Mouse (Mus musculus) Patski (cell line): ENCODE data around the gene Sema3d. TPM values are rescaled to one million over a fixed set of nuclear protein-coding genes. Genes with fewer than 3 reads are reported as not detected.

Experiments used
- ATAC-seq: fragments of 100-300 bp; one replicate; pipeline ENCODE4 v1.8.0; 2021
- CTCF ChIA-PET: fragments of 350-600 bp; sonication (Branson Sonifier 250); formaldehyde crosslinking; loops from one replicate; lab custom pipeline; 2022; ENCODE audit warnings: inconsistent platforms; lab: Charles Lee
- POLR2A ChIA-PET: fragments of 350-600 bp; sonication (Branson Sonifier 250); formaldehyde crosslinking; loops from one replicate; lab custom pipeline; 2022; ENCODE audit warnings: antibody characterized with exemption, inconsistent platforms; lab: Charles Lee
- DNase-seq: peaks from one replicate; pipeline ENCODE4 v3.0.0-alpha.2; 2011; ENCODE audit warnings: low read depth, low spot score
- H3K27me3 ChIP-seq: fragments of 371-371 bp; one replicate; pipeline ENCODE4 v1.5.1; 2021
- CTCF ChIP-seq: fragments of 100-300 bp; IDR thresholded peaks from one replicate; pipeline ENCODE4 v1.5.1; 2021
- in situ Hi-C: fragments of 300-500 bp; cut with MboI; formaldehyde crosslinking; loops from 3 replicates; pipeline ENCODE4 v1.11.1; 2018; ENCODE audit warnings: low pct_unique_long_range_greater_than_20kb, mixed read lengths
- polyA plus RNA-seq: library from polyadenylated mRNA; unstranded; gene quantifications from one replicate; pipeline ENCODE4 v1.2.3, GENCODE M21; 2021

Sema3d gene
- polyA plus RNA-seq, 1 experiment from 2014 or later: 4.2 TPM

GRCm38 (mm10) chr5:12442176-12443105 lies 59.3 kb downstream of the Sema3d start:
- no peak for TF ChIP-seq CTCF
- DNase-seq (no peak), ATAC-seq (no peak)
- CTCF ChIA-PET: interaction anchor here (1.0 kb wide), 1 partner anchor 12 kb away, joined by 3 read pairs; no protein-coding TSS in a partner anchor
- POLR2A ChIA-PET: no interaction called here
- in situ Hi-C loops: no loop called here
- H3K27me3 ChIP-seq: no peaks in the 10 kb centered on the region

GRCm38 (mm10) chr5:12451089-12451488 lies 67.9 kb downstream of the Sema3d start:
- ChIA-PET CTCF (no interaction called here), POLR2A (no interaction called here)
- ATAC-seq (no peak), DNase-seq (no peak)
- H3K27me3 ChIP-seq: no peaks in the 10 kb centered on the region
- no peak for TF ChIP-seq CTCF
- in situ Hi-C loops: no loop called here

GRCm38 (mm10) chr5:12454946-12455345 lies 71.8 kb downstream of the Sema3d start:
- DNase-seq: no peak
- ChIA-PET POLR2A (no interaction called here), CTCF (interaction anchor here (1.1 kb wide), 2 partner anchors 12 to 19 kb away, joined by 3 read pairs; no protein-coding TSS in a partner anchor)
- in situ Hi-C loops: no loop called here
- H3K27me3 ChIP-seq: no peaks in the 10 kb centered on the region
- no peak for ATAC-seq
- TF ChIP-seq CTCF: no peak

GRCm38 (mm10) chr5:12457509-12457908 lies 74.3 kb downstream of the Sema3d start:
- no peak for TF ChIP-seq CTCF
- no peak for ATAC-seq
- POLR2A ChIA-PET: no interaction called here
- in situ Hi-C loops: no loop called here
- H3K27me3 ChIP-seq: no peaks in the 10 kb centered on the region
- CTCF ChIA-PET: no interaction called here
- DNase-seq: no peak

GRCm38 (mm10) chr5:12467568-12468336 lies 84.6 kb downstream of the Sema3d start:
- in situ Hi-C loops: no loop called here
- TF ChIP-seq CTCF: no peak
- ChIA-PET POLR2A (no interaction called here), CTCF (no interaction called here)
- H3K27me3 ChIP-seq: no peaks in the 10 kb centered on the region
- DNase-seq (no peak), ATAC-seq (no peak)

- ChIA-PET POLR2A (no interaction called here), CTCF (interaction anchor here (1.8 kb wide), 1 partner anchor 13 kb away, joined by 4 read pairs; no protein-coding TSS in a partner anchor)
- TF ChIP-seq CTCF: no peak
- DNase-seq (no peak), ATAC-seq (no peak)
- in situ Hi-C loops: no loop called here
- no peaks in the 10 kb centered on the region for H3K27me3 ChIP-seq
Measured at GRCm38 (mm10) chr5:12474904-12475638, 91.9 kb downstream of the Sema3d start.

GRCm38 (mm10) chr5:12475639-12475916 lies 92.4 kb downstream of the Sema3d start:
- H3K27me3 ChIP-seq: no peaks in the 10 kb centered on the region
- ChIA-PET CTCF (interaction anchor here (1.8 kb wide), 1 partner anchor 13 kb away, joined by 4 read pairs; no protein-coding TSS in a partner anchor), POLR2A (no interaction called here)
- in situ Hi-C loops: no loop called here
- TF ChIP-seq CTCF: no peak
- no peak for DNase-seq
- no peak for ATAC-seq

- in situ Hi-C loops: no loop called here
- CTCF ChIA-PET: interaction anchor here (1.2 to 1.6 kb wide), 3 partner anchors 11 to 29 kb away, joined by 3 to 4 read pairs (median 3); no protein-coding TSS in a partner anchor
- ATAC-seq: no peak
Measured at GRCm38 (mm10) chr5:12487926-12488325, 104.7 kb downstream of the Sema3d start.

GRCm38 (mm10) chr5:12491704-12492103 lies 108.5 kb downstream of the Sema3d start:
- in situ Hi-C loops: no loop called here
- no peak for TF ChIP-seq CTCF
- no peak for DNase-seq
- POLR2A ChIA-PET: no interaction called here
- H3K27me3 ChIP-seq: no peaks in the 10 kb centered on the region
- no peak for ATAC-seq
- CTCF ChIA-PET: no interaction called here

More at GRCm38 (mm10) chr5:12487926-12488325, 104.7 kb downstream of the Sema3d start:
- no peak for DNase-seq
- POLR2A ChIA-PET: no interaction called here
- H3K27me3 ChIP-seq: no peaks in the 10 kb centered on the region
- TF ChIP-seq CTCF: no peak
